Mouse (Mus musculus) testis, postnatal 10 days (tissue): Measurements from ENCODE around the gene Fbxo47.

Experiments
- DNase-seq: peaks from one replicate; pipeline ENCODE4 v3.0.0; 2021; ENCODE audit warnings: low spot score

Fbxo47 gene

DNA sequence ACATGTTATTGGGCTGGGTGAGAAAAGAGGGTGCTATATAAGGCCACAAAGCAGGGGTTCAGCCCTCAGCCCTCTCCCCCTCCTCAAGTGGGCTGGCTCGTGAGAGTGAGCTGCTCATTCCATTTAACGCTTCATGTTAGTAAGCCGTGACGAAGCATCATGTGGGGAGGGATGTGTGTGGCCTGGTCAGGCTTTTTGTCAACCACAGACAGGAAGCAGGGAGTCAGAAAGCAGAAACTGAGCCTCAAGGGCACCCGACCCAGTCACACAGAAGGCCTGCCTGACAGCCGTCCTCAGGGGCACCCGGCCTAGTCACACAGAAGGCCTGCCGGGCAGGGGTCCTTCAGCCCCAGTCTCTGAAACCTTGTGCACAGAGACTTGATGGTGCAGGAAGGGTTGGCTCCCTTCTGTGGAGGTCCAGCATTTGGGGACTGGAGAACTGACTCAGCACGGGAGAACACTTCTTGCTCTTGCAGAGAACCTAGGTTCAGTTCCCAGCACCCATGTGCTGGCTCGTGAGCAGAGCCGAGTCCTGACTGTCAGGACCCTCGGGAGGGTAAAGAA is 54.0 kb downstream of the Fbxo47 start:
- no peak for DNase-seq

DNA sequence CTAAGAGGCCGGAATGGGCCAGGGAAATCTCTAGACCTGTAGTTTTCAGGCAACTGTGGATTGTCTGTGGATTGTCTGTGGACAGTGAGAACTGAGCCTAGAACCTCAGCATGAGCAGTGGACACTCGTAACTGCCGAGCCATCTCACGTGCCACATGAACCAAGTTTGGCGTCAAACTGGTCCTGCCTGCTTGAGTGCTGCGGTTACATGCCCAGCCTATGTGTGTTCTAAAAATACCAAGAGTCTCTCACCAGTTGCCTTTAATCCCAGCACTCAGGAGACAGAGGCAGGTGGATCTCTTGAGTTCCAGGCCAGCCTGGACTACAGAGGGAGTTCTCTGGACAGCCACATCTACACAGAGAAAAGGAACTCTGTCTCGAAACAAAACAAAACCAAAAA is 54.6 kb downstream of the Fbxo47 start:
- DNase-seq: no peak

DNA sequence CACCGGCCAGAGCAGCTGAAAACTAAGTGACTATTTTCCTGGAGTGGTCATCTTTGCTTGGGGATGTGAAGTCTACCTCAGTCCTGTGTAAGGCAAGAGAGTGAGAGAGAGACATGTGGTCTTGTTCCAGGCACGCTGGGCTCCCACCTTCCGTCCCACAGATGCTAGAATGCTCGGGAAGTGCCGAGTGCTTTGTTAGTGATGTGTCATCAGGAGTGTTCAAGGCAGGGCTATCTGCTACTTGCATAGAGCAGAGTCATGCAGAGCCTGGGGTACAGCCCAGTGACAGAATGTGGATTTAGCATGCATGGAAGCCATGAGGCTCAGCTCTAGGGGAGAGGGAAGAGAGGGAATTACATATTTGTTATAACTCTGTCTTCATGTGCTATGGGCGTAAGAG is 56.3 kb downstream of the Fbxo47 start:
- DNase-seq: no peak

DNA sequence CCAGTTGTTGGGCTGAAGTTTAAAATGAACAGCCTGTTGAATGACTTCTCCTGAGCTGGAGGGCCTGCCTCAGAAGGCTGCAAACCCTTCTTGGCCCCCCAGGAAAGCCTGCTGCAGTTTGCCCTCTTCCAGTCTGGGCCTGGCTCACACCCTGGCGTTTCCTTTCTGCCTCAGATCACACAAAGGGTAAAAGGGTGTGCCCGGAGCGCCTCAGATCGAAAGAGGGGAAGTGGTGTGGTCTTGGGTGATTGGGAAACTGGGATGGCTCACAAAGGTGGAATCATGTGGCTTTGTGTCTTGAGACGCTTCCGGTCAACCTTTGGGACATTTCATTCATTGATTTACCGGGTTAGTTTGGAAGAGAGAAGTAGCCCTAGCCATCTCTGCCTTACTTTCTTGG is 57.5 kb downstream of the Fbxo47 start:
- DNase-seq: no peak

DNA sequence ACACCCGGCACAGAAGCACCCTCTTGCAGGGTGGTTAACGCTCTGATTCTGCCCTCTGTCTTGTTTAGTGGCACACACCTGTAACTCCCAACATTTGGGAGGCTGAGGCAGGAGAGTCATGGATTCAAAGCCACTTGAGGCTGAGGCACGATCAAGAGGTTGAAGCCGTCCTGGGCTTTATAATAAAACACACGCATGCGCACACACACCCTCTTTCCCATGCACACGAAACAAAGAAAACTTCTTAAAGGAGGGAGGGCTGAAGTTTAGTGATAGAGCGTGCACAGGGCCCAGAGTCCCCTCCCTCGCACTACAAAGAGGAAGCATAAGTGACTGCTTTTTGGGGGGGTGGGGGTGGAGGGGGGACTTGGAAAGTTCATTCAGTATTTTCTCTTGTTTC is 58.0 kb downstream of the Fbxo47 start:
- no peak for DNase-seq

DNA sequence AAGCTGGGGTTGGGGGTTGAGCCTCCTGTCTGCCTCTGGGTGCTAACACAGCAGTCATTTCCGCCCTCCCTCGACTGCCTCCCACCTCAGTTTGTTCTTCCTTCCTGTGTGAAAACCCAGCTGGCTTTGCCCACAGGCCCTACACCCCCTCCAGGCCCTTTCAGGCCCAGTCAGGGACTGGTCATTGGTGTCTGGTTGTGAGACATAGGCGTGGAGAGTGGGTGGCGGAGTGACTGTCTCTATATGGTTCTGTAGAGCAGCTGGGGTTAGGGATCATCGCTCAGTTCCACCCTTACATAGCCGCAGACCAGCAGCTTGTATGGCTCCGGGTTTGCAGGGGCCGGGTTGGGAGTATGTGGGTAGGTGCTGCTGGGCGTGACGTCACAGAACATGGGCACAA is 58.7 kb downstream of the Fbxo47 start:
- no peak for DNase-seq

DNA sequence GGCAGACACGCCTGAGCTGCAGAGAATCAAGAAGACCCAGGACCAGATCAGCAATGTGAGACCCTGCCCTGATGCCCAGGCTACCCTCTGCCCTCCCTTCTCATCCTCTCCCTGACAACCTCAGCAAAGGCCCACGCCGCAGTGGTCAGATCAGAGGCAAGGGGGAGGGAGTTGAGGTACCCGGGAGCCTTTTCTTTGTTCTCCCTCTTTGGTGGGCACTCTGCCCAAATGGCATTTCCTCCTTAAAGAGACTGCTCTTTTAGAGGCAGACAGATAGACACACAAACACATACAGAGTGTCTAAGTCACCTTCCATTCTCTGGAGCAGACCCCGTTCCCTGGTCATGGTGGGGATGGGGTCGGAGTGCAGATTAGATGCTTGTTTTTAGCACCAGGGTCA is 59.1 kb downstream of the Fbxo47 start:
- no peak for DNase-seq

DNA sequence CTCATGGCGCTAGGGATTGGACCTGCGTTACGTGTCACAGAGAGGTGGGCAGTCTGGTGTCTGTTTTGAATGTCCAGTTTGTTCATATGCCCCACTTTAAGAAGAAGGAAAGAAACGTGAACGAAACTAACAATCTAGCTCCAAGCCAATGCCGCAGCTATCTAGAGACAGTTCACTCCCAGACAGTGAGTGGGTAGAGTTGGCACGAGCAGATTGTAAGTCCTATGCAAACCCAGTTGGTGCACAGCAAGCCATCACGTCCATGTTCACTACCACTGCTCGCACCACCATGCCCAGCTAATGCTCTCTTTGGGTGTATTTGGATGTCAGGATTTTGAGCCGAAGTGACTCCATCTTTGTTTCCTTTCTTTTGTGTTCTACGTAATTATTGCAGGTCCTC is 59.8 kb downstream of the Fbxo47 start:
- no peak for DNase-seq

DNA sequence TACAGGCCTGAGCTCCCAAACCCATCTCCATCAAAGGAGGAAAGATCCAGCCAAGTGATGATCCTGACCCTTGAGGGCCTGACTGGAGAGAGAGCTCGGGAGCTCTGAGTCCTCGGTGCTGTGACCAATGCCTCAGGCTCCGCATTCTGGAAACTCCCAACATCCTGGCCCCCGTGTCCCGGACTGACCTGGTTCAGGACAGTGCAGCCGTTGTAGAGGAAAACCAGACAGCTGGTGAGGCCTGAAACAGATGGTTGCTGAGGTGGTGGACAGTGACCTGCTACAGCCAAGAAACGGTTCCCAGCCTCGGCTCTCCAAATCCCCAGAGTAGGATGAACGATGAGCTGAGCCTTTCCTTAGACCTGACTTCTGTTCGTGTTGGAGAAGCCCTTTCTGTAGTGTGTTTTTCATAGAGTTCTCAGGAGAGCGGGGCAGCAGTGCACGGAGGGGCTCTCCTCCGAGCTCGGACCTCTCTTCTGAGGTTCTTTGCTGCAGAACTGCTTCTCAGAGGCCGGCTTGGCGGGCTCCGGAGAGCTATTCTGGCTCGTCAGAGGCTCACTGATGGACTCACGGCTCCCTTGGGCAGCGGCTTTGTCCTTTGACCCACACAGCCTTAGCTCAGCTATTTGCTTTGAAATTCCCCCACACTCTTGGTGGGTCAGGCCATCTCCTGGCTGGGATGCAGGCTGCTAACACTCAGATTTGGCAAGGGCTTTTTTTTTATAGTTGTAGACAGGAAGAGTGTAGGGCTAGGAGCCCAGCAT is 60.9 kb downstream of the Fbxo47 start:
- no peak for DNase-seq

DNA sequence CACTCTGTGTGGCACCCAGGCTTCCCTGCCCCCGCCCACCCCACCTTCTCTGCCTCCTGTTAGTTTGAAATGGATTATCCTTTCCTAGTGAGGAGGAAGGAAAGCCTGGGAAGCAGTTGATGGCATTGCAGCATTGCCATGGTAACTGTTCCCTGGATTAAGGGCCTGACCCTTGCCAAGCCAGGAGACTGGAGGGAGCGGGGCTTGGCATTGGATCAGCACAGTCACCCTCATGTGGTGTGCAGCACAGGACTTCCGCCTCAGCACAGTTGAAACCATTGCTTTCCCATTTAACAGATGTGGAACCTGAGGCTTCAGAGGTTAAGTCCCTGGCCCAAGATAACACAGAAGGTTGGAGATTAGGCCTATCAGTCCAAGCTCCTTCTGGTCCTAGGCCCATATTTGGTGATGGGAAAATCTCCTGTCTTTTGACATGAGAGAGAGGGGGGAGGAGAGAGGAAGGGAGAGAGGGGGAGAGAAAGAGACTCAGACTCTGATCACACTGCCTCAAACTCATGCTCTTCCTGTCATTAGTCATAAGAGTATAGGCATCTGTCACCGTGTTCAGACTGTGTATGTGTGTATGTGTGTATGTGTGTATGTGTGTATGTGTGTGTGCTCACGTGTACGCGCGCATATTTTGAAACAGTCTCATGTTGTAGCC is 62.4 kb downstream of the Fbxo47 start:
- DNase-seq: no peak

DNA sequence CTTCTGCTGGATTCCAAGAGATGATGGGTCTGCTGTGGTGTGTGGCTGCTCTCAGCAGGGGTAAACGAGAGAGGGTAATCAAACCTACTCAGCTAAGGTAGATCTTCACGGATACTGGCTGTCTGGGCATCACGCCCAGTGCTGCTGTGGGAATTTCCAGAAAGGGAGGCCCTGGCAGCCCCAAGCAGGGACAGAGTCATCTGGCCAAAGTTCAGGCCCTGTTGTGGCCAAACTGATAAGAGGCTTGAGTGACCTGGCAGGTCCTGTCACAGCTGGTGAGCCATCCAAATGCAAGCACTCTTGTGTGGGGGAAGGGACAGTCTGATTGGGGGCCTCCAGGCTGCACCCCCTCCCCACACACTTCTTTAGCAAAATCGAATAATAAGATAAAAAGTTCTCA is 63.1 kb downstream of the Fbxo47 start:
- no peak for DNase-seq

DNA sequence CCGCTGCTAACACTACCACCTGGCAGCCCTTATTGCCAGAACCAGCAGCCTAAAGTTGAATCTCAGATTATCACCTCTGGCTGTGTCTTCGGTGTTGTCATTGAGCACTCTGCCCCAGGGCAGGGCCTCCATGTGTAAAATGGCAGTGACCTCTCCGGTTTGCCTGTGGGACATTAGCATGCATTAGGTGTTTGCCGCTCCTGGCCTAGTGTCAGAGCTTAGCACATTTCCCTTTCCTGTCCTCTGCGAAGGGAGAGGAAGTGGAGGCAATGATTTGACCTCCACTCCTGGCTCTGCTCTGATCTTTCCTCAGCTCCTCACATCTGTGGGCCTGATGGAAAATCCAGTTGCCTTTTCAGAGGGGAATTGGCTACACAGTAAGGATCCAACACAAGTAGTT is 64.0 kb downstream of the Fbxo47 start:
- no peak for DNase-seq

DNA sequence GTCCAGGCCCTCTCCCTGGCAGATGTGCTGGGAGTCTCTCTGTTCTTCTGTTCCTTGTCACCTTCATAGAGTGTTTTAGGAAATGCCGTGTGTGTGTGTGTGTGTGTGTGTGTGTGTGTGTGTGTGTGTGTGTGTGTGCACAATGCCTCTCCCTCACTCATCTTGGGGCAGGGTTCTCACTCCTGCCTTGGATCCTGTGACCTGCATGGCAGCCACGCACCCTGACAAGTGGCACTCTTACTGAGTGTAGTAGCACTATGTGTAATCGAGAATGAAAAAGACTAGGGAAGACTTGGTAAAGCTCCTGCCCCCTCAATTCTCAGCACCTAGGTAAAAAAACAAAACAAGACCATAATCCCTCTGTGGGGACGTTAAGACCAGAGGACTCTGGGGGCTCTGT is 64.9 kb downstream of the Fbxo47 start:
- no peak for DNase-seq

DNA sequence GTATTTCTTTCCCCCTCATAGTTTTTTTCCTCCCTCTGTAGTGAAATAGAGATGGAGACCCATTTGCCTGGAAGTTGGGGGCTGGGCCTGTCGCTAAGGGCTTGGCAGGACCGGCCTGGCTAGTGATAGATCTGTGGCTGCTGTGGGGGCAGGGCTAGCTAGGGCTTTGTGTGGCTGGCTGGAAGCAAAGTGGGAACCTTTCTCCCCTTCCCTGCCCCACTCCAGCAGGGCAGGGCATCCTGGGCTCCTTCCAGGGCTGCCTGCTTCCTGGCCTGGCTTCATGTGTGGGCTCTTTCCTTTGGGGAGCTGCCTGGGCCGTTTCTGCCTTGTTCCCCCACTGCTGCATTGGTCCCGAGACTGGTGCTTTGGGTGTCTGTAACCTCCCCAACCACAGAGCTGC is 65.4 kb downstream of the Fbxo47 start:
- no peak for DNase-seq

DNA sequence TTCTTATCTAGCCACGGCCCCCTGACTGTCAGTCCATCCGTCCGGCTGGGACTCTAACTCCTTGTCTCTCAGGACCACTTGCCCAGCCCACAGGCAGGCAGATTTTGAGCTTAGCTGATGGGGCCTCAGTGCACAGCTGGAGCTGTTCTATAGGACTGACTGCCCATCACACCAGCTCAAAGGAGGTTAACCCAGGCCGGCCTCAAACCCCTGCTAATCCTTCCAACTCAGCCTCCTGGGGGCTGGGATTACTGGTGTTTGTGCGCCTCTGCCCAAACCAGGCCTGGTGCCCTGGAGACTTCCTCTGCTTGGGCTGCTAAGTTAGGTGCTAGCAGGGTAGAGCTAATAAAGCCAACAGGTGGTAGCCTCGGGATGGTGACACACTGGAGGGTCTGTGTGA is 66.0 kb downstream of the Fbxo47 start:
- DNase-seq: no peak

DNA sequence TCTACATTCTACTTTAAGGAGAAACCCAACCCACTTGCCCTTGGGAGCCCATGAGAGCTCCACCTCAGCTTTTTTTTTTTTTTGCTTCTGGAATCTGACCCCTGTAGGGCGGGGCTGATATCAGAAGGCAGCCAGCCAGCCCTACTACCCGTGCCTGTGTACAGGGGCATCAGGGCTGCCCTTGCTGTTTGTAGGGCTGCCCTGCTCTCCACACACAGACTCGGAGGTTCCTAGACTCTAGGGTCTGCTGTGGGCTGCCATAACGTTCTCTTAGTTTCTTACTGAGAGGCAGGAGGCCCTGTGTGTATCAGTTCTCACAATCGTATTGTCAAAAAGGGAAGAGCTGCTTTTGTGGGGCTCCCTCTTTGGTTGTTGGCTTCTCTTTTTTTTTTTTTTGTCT is 66.6 kb downstream of the Fbxo47 start:
- DNase-seq: no peak

DNA sequence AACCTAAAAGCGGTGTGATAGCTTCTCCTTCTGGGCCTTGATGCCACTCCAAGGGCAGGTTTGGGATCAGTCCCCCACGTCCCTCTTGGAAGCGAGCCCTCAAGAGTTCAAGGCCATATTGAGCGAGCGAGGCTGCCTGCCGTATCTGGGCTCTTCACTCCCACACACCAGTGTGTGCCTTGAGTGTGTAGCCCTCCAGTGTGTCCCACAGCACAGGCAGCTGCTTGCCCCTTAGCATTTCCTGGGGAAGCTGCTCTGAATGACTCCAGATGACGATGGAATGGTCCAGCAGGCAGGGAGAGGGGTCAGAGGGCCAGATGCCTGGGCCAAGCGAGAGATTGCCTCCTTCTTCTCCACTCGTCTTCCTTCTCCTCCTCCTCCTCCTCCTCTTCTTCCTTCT is 67.0 kb downstream of the Fbxo47 start:
- no peak for DNase-seq

DNA sequence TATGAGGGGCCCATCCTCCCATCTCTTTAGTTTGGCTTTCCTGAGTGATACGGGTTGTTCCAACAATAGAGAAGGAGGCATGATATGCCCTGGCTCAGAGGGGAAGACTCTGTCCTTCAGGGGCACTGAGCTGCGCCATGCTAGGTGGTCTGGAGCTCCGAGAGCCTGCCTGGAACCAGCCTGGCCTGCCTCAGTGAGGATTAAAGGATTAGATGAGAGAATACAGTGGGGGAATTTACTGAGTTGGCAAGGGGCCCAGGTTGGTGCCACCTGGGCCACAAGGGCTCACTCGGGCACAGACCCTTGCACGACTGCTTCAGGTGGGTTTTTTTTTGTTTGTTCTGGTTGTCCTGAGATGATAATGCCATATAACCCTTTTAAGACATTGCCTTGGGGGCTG is 67.8 kb downstream of the Fbxo47 start:
- DNase-seq: no peak

DNA sequence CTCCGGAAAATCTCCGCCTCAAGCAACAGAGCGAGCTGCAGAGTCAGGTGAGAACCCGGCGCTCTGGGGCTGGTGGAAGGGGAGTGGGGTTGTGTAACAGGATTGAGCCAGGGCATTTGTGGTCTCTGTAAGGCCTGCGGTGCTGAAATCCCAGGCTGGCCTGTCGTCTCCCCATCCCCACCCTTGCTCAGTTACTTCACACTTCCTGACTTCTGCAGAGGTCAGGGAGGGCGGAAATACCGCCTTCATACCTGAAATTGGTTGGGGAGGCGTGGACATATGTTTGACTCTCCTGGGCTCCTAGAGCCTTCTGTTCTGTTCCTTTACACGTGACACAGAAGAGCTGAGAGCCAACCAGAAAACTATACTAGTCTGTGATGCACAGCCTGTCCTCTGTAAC is 68.2 kb downstream of the Fbxo47 start:
- DNase-seq: no peak

DNA sequence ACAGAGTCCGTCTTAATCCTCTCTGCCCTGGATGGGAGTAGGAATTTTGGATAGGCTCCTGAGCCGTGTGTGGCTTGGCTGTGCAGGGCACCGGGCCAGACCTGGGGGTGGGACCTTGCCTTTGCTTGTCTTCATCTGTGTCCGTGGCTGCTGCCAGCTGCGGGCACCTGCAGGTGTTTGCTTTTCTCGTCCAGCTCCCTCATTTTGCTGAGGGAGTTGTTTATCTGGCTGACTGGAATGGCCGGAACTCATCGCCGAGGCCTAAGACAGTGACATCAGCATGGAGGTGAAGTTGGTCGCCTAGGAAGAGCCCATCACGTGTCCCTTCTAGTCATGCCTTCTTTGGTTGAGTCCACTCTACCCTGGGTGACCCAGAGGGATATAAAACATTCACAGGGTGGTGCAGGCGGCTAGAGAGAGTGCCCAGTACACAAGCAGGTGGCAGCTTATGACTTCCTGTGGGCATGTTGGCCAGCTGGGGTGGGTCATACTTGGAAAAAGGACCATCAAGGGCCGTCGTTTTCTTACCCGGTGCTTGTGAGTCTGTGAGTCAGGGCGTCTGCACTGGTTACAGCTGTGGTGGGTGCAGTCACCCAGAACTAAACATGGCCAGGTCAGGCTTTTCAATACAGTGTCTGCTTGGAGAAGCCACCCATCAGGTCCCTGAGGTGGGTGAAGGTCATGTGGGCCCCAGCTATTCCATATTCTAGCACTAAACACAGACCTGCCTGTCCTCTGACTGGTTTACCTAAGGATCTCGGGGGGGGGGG is 70.0 kb downstream of the Fbxo47 start:
- no peak for DNase-seq

DNA sequence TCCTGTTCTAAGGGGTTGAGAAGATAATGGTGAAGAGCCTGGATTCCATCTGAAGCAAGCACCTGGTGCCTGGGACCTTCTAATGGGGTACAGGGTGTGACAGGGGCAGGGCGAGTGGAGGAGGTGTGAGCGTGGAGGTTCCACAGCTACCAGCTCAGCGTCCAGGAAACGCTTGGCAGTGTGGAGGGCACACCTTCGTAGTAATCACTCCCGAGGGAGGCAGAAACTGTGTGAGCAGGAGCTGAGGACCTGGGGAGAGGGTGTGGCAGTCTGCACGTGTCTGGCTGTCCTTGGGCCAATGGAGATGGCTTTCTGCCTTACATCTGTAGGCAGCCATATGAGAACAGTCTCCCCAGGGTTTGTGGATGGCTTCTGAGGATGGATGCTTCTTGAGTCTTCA is 70.9 kb downstream of the Fbxo47 start:
- no peak for DNase-seq

DNA sequence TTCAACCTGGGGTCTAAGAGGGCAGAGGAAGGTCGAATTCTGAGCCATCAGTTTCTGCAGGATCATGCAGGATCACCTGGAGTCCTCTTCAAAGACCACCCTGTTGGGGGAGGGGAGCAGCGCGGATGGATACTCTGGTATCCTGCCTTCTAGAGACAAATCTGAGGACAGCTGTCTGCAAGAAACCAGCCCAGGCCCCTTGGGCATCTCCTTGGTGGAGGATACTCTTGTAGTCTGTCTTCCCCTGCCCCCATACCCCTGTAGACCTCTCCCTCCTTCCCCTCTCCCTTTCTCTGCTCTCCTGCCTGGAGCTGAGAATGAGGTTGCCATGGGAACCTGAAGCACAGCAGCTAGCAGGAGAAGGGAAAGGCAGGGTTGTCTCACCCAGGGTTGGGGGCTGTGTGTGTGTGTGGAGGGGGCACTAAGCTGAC is 71.4 kb downstream of the Fbxo47 start:
- peak; percentile 49 for DNase-seq
